Mouse (Mus musculus) liver, adult 2 months (tissue): ENCODE measurements at regions not wholly inside any gene's neighbourhood (a gene's known extent, or its start where the extent isn't known, plus 50 kb on each side); places are given as distances from the start of the nearest gene placed in this dataset.
"Not testable (repeated sequence)": the region's sequence is repeated elsewhere in the genome, so short reads cannot be mapped to it uniquely, and the experiment has no call there.

ENCODE experiments used
- DNase-seq: peaks from one replicate; pipeline ENCODE4 v3.0.0-alpha.2; 2011; ENCODE audit warnings: low read depth, low spot score; ENCODE audit errors: extremely low read depth
- H3K27ac ChIP-seq: fragments of 200-500 bp; replicated peaks from 2 replicates; pipeline ENCODE4 v1.5.1; 2012; ENCODE audit warnings: low read depth, mild to moderate bottlenecking, control low read depth, inconsistent platforms, low read length; ENCODE audit not compliant: insufficient read depth
- H3K27me3 ChIP-seq: fragments of 200-500 bp; 2 replicates; pipeline ENCODE4 v1.6.1; 2012; ENCODE audit warnings: mild to moderate bottlenecking, moderate library complexity, low read length, inconsistent platforms; ENCODE audit not compliant: control insufficient read depth, insufficient read depth
- H3K36me3 ChIP-seq: fragments of 200-500 bp; 2 replicates; pipeline ENCODE4 v1.6.1; 2012; ENCODE audit warnings: low read length, inconsistent platforms; ENCODE audit not compliant: control insufficient read depth, insufficient read depth
- H3K4me1 ChIP-seq: fragments of 200-500 bp; 2 replicates; pipeline ENCODE4 v1.6.1; 2011; ENCODE audit warnings: low read length; ENCODE audit not compliant: control insufficient read depth, insufficient read depth
- H3K4me3 ChIP-seq: fragments of 200-500 bp; 2 replicates; pipeline ENCODE4 v1.5.1; 2011; ENCODE audit warnings: low read depth, mild to moderate bottlenecking, control low read depth, low read length, moderate library complexity; ENCODE audit not compliant: insufficient read depth
- H3K79me2 ChIP-seq: fragments of 200-500 bp; 2 replicates; pipeline ENCODE4 v1.6.1; 2012; ENCODE audit warnings: inconsistent platforms, mild to moderate bottlenecking, low read length, moderate library complexity; ENCODE audit not compliant: control insufficient read depth, insufficient read depth
- H3K9ac ChIP-seq: fragments of 200-500 bp; 2 replicates; pipeline ENCODE4 v1.6.1; 2012; ENCODE audit warnings: low read depth, mild to moderate bottlenecking, control low read depth, inconsistent platforms, low read length
- CTCF ChIP-seq: fragments of 200-500 bp; IDR thresholded peaks from 2 replicates; pipeline ENCODE4 v1.5.1; 2011; ENCODE audit warnings: low read depth, low read length, control low read depth
- POLR2A ChIP-seq: fragments of 200-500 bp; IDR thresholded peaks from 2 replicates; pipeline ENCODE4 v1.6.1; 2011; ENCODE audit warnings: low read length, control low read depth; ENCODE audit not compliant: insufficient read depth; ENCODE audit errors: extremely low read depth
- WGBS: fragments of 180-500 bp; shearing (Covaris S2); methylation state at CpG from one replicate; pipeline ENCODE4 v1.1.7; 2018; 5-methylcytosine and 5-hydroxymethylcytosine counted together

DNA sequence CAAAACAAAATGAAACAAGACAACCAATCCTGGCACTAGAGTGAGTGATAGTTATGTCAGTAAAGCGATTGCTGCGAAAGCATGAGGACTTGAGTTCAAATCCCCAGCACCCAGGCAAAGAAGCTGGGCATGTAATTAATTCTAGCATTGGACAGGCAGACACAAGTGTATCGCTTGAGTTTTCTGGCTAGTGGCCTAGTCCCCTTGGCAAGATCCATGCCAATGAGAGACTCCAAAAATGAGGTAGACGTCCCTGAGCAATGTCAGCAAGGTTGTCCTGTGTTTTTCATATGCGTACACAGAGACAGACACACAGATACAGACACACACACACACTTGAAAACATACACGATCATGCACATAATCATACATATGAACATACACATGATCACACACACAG lies 237.3 kb downstream of the Fgf9 start:
- no peak for TF ChIP-seq CTCF
- TF ChIP-seq POLR2A, result no peak
- H3K27me3 ChIP-seq, result no peaks in the 10 kb centered on the region
- H3K79me2 ChIP-seq, result no peaks in the 10 kb centered on the region
- no peak overlapping the region for H3K4me3 ChIP-seq
- H3K36me3 ChIP-seq, result no peaks in the 10 kb centered on the region
- no peak overlapping the region for H3K27ac ChIP-seq
- no peak overlapping the region for H3K9ac ChIP-seq
- WGBS, result 92% methylated on average over 6 of the region's 6 CpGs
- no peaks in the 10 kb centered on the region for H3K4me1 ChIP-seq
- no peak for DNase-seq

DNA sequence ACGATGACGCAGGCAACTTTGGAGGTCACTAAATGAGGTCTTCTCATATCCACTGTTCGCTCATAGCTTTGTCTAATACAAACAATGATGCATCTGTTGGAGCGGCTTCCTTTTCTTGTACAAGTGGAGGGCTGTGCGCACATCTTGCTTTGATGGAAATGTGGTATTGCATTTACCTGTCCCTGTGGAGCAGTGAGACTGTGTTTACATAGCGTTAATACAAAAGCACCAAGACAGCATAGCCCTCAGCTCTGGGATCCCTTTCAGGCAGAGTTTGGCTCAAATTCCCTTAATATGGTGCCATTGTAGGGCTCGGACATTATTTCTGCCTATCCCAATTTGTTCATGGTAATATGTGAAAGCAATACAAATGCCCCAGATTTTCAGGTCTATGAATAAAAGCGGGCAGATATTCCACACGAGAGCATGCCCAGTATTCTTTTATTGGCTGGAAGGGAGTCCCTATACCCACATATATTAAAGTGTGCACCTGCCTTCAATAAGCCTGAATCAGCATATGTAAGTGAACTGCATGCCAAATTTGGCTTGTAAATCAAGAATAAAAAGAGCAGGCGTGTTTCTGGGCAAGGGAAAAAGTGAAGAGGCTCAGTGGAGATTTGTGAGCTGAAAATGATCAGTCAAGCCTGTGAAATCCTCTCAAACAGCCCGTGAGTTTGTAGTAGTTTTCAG lies 236.6 kb downstream of the Fgf9 start:
- 87% methylated on average over 11 of the region's 11 CpGs for WGBS
- H3K4me1 ChIP-seq, result no peaks in the 10 kb centered on the region
- no peak for DNase-seq
- no peaks in the 10 kb centered on the region for H3K79me2 ChIP-seq
- H3K4me3 ChIP-seq, result no peak overlapping the region
- no peak overlapping the region for H3K9ac ChIP-seq
- TF ChIP-seq POLR2A (no peak), CTCF (no peak)
- no peak overlapping the region for H3K27ac ChIP-seq
- no peaks in the 10 kb centered on the region for H3K36me3 ChIP-seq
- H3K27me3 ChIP-seq, result no peaks in the 10 kb centered on the region

DNA sequence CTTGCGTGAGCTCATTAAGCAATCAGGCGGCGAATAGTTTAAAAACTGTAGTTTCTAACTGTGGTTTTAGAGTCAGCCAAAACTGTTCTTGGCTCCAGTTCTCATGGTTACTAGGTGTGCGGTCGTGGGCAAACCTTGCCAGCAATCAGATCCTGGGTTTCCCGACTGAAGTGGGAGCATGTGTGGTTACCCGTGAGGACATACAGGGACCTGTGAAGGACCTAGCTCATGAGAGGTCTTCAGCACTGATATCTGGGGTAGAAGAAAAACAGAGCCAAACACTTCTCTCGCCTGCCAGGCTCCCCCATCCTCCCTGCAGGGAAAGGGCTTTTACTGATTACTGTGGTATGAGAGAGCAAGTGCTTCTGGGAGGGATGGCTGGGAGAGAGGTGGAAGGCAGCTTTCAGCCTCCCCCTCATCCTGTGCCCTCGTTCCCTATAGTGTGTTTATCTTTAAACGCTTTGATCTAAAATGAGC lies 230.1 kb downstream of the Fgf9 start:
- H3K79me2 ChIP-seq, result no peaks in the 10 kb centered on the region
- H3K27me3 ChIP-seq, result no peaks in the 10 kb centered on the region
- no peak for DNase-seq
- H3K4me3 ChIP-seq, result no peak overlapping the region
- H3K36me3 ChIP-seq, result no peaks in the 10 kb centered on the region
- no peak overlapping the region for H3K27ac ChIP-seq
- TF ChIP-seq POLR2A (no peak), CTCF (no peak)
- 66% methylated on average over 10 of the region's 10 CpGs for WGBS
- no peaks in the 10 kb centered on the region for H3K4me1 ChIP-seq
- no peak overlapping the region for H3K9ac ChIP-seq

DNA sequence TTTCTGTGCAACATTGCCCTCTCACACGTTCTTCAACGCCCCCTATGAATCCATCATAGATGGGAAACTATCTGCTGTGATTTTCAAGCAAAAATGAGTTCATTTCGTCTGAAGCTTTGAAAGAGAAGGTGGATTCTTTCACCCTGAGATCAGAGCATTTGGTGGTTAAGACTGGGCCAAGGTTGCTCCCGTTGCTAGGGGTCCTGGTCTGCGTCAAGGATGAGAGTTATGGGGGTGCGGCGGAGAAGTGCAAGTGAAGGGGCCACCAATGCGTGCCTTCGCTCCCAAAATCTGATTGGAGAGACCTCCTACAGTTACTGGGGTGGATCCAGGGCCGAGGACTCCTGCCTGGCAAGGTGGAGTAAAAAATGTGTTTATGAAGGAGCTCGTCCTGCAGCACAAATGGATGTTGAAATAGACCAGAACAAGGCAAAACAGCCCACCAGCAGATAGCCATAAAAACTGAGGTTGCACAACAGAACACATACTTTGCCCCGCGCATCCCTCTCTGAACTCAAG lies 215.7 kb downstream of the Fgf9 start:
- no peaks in the 10 kb centered on the region for H3K27me3 ChIP-seq
- H3K4me1 ChIP-seq, result peaks cover 2% of the 10 kb centered on the region; the same call in 1 of the 2 replicates
- no peak overlapping the region for H3K27ac ChIP-seq
- no peaks in the 10 kb centered on the region for H3K79me2 ChIP-seq
- H3K36me3 ChIP-seq, result no peaks in the 10 kb centered on the region
- no peak for DNase-seq
- WGBS, result 72% methylated on average over 13 of the region's 13 CpGs
- H3K4me3 ChIP-seq, result no peak overlapping the region
- no peak for TF ChIP-seq POLR2A
- no peak for TF ChIP-seq CTCF
- no peak overlapping the region for H3K9ac ChIP-seq

DNA sequence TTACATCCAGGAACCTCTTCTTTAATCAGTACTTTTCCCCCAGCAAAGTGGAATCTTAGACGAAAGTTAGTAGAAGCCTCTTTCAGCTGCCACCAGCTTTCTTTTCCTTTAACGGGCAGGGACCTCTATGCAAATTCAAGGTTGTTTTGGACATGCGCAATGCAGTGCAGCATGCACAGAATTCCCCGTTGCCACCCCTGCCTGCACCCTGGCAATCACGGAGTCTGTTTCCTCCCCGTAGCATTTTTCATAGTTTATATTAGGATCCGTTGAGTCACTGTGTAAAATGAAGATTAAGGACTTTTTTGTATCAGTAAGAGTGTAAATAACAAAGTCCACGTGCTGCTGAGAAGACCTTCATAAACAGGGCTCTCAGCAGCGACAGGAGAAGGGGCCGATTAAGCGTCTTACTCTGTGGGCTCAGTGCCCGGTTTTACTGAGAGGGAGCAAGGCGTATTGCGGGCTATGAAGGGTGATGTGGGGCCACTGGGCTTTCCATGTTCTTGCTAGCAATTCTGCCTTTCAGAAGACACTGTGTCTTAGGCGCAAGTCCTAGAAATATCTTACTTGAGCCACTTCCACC lies 212.5 kb downstream of the Fgf9 start:
- no peak for TF ChIP-seq CTCF
- no peak for TF ChIP-seq POLR2A
- 70% methylated on average over 15 of the region's 15 CpGs for WGBS
- no peaks in the 10 kb centered on the region for H3K79me2 ChIP-seq
- H3K36me3 ChIP-seq, result no peaks in the 10 kb centered on the region
- H3K9ac ChIP-seq, result no peak overlapping the region
- H3K27ac ChIP-seq, result no peak overlapping the region
- no peak for DNase-seq
- H3K4me3 ChIP-seq, result no peak overlapping the region
- H3K27me3 ChIP-seq, result no peaks in the 10 kb centered on the region; the same call in 1 of the 2 replicates
- peaks cover 2% of the 10 kb centered on the region; the same call in 1 of the 2 replicates for H3K4me1 ChIP-seq

DNA sequence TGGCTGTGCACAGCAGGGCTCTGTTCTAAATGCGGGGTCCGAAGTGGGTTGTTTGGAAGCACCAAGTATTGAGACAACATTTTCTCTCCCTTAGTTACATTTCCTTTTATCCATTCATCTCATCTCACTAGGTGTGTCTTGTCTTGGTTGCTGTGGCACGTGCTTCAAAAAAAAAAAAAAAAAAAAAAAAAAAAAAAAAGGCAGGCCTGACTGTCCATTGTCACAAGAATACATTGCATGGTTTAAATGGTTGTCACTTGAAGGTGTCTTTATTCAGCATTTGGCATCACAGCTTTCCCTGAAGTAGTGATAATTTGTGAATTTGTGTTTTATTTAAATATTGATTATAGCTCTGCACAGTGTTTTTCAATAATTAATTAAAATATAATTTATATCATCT lies 211.9 kb downstream of the Fgf9 start:
- TF ChIP-seq POLR2A, result no peak
- WGBS, result 96% methylated on average over 3 of the region's 3 CpGs

DNA sequence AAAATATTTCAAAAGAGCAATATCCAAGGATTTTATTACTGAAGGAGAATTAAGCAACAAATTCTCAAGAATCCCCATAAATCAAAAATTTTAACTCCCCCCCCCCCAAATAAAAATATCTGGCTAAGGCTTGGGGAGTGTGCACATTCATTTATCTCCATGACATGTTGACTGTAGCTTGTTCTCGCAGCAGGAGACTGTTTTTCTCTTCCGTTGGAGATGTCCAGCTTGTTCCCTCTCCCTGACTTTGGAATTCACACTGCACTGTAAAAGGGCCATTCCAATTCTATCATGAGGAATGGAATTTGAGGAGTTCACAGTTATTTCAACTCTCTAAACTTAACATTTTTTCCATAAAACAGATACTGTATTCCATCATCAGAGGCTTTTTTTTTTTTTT lies 204.1 kb downstream of the Fgf9 start:
- not testable (repeated sequence) for DNase-seq, H3K4me3 ChIP-seq, H3K9ac ChIP-seq, H3K27me3 ChIP-seq, H3K4me1 ChIP-seq, H3K79me2 ChIP-seq, H3K27ac ChIP-seq, H3K36me3 ChIP-seq
- 58% methylated on average over 2 of the region's 2 CpGs for WGBS

More for the DNA sequence above, 211.9 kb downstream of the Fgf9 start:
- no peak for DNase-seq
- H3K36me3 ChIP-seq, result no peaks in the 10 kb centered on the region
- H3K4me1 ChIP-seq, result peaks cover 2% of the 10 kb centered on the region; the same call in 1 of the 2 replicates
- H3K79me2 ChIP-seq, result no peaks in the 10 kb centered on the region
- no peak overlapping the region for H3K9ac ChIP-seq
- no peak overlapping the region for H3K4me3 ChIP-seq
- no peak overlapping the region for H3K27ac ChIP-seq
- H3K27me3 ChIP-seq, result no peaks in the 10 kb centered on the region; the same call in 1 of the 2 replicates
